In genomic region chr3:105052171-105052936, GRCm38 (mm10) we compare ENCODE assay signal across 8 mouse cellular contexts. TPM values are rescaled to one million over a fixed set of nuclear protein-coding genes. Genes with fewer than 3 reads are reported as not detected.
DNase-seq lines count a peak whose midpoint lies in the region; ATAC-seq and TF ChIP-seq lines count a peak whose summit lies in the region.
"Had no signal": no experiment of that assay in that cellular context is flagged by ENCODE, and none has a peak within 500 bp of the region (broad histone marks: within the 10 kb centered on the region; RNA-seq: fewer than 3 reads in every experiment).

No protein-coding gene starts in this region.

- peak overlapping the region; percentile 88 for H3K9ac ChIP-seq in lung, postnatal 0 days (replicated peaks; ENCODE audit: low read depth)
- peak overlapping the region; percentile 85 for H3K9ac ChIP-seq in embryonic facial prominence, embryonic 12.5 days
- H3K9ac ChIP-seq in limb, embryonic 11.5 days (ENCODE audit: low read length) = peak overlapping the region; percentile 84

- H3K27me3 ChIP-seq in lung, postnatal 0 days (replicated peaks; ENCODE audit: insufficient read depth, low read length) = no peaks in the 10 kb centered on the region
- H3K27me3 ChIP-seq in embryonic facial prominence, embryonic 12.5 days = no peaks in the 10 kb centered on the region
- no peaks in the 10 kb centered on the region for H3K27me3 ChIP-seq in limb, embryonic 11.5 days (ENCODE audit: control insufficient read depth, insufficient read depth, low read length)

- WGBS in lung, postnatal 0 days = 2% methylated on average over 32 of the region's 37 CpGs
- WGBS in embryonic facial prominence, embryonic 12.5 days = under 1% methylated on average over 37 of the region's 37 CpGs
- WGBS in limb, embryonic 11.5 days = under 1% methylated on average over 33 of the region's 37 CpGs
- under 1% methylated on average over 37 of the region's 37 CpGs for WGBS in olfactory bulb, adult 2 months

- peak overlapping the region; percentile 90 for H3K27ac ChIP-seq in lung, postnatal 0 days (ENCODE audit: low read length)
- H3K27ac ChIP-seq in embryonic facial prominence, embryonic 12.5 days = peak overlapping the region; percentile 87
- peak overlapping the region; percentile 57; the same call in 1 of the 2 replicates for H3K27ac ChIP-seq in limb, embryonic 11.5 days (replicated peaks; ENCODE audit: low read depth, low read length)
- peak overlapping the region; percentile 80 for H3K27ac ChIP-seq in olfactory bulb, adult 2 months (ENCODE audit: insufficient read depth, low read depth, low read length)

- TF ChIP-seq CTCF in lung, postnatal 0 days (IDR thresholded peaks at IDR 0.05) = no peak
- TF ChIP-seq CTCF in olfactory bulb, adult 2 months (IDR thresholded peaks at IDR 0.05; ENCODE audit: insufficient read depth, low read depth, low read length) = no peak

- TF ChIP-seq EP300 in lung, postnatal 0 days (IDR thresholded peaks at IDR 0.05) = 0 out of 2 replicates have a peak, but pooled peaks have one; percentile 15

- ATAC-seq in lung, postnatal 0 days = peak; percentile 18
- peak; percentile 50 for ATAC-seq in embryonic facial prominence, embryonic 12.5 days (ENCODE audit: insufficient number of reproducible peaks, insufficient read depth, low FRiP score, low TSS enrichment)
- ATAC-seq in limb, embryonic 11.5 days (ENCODE audit: insufficient number of reproducible peaks, low FRiP score, low TSS enrichment, low read depth) = peak; percentile 62

- peak overlapping the region; percentile 70 for H3K4me2 ChIP-seq in lung, postnatal 0 days (replicated peaks; ENCODE audit: low read depth, low read length)
- peak overlapping the region; percentile 72 for H3K4me2 ChIP-seq in embryonic facial prominence, embryonic 12.5 days (replicated peaks)
- peak overlapping the region; percentile 83 for H3K4me2 ChIP-seq in limb, embryonic 11.5 days (ENCODE audit: low read depth, severe bottlenecking)

- peaks cover 20% of the 10 kb centered on the region; the same call in 1 of the 2 replicates for H3K4me1 ChIP-seq in lung, postnatal 0 days (ENCODE audit: insufficient read depth, low read depth, low read length)
- peaks cover 25% of the 10 kb centered on the region; the same call in 1 of the 2 replicates for H3K4me1 ChIP-seq in embryonic facial prominence, embryonic 12.5 days
- H3K4me1 ChIP-seq in limb, embryonic 11.5 days (ENCODE audit: control insufficient read depth, insufficient read depth, low read length) = peaks cover 15% of the 10 kb centered on the region
- H3K4me1 ChIP-seq in olfactory bulb, adult 2 months (ENCODE audit: control insufficient read depth, insufficient read depth, low read length) = peaks cover 12% of the 10 kb centered on the region; the same call in 1 of the 2 replicates

- peak overlapping the region; percentile 93 for H3K4me3 ChIP-seq in lung, postnatal 0 days (ENCODE audit: low read depth, low read length)
- peak overlapping the region; percentile 87 for H3K4me3 ChIP-seq in embryonic facial prominence, embryonic 12.5 days
- H3K4me3 ChIP-seq in limb, embryonic 11.5 days (ENCODE audit: low read depth, low read length) = peak overlapping the region; percentile 89
- peak overlapping the region; percentile 100 for H3K4me3 ChIP-seq in olfactory bulb, adult 2 months (ENCODE audit: insufficient read depth, low read depth, low read length)

- TF ChIP-seq POLR2A in olfactory bulb, adult 2 months (IDR thresholded peaks at IDR 0.05; ENCODE audit: insufficient read depth, low read depth, low read length) = peak; percentile 90

- no peaks in the 10 kb centered on the region for H3K9me3 ChIP-seq in lung, postnatal 0 days (ENCODE audit: low read length)
- no peaks in the 10 kb centered on the region for H3K9me3 ChIP-seq in embryonic facial prominence, embryonic 12.5 days
- H3K9me3 ChIP-seq in limb, embryonic 11.5 days (ENCODE audit: control insufficient read depth, low read length) = no peaks in the 10 kb centered on the region

- no peaks in the 10 kb centered on the region for H3K36me3 ChIP-seq in lung, postnatal 0 days (ENCODE audit: insufficient read depth, low read length)
- H3K36me3 ChIP-seq in embryonic facial prominence, embryonic 12.5 days = no peaks in the 10 kb centered on the region
- peaks cover 3% of the 10 kb centered on the region; the same call in 1 of the 2 replicates for H3K36me3 ChIP-seq in limb, embryonic 11.5 days (ENCODE audit: control insufficient read depth, insufficient read depth, low read length)

- DNase-seq in lung, postnatal 0 days (ENCODE audit: low spot score) = peak; percentile 37
- DNase-seq in lung, postnatal 36 days = no peak
- DNase-seq in limb, embryonic 11.5 days (ENCODE audit: low spot score) = no peak
- DNase-seq in spleen, postnatal 14 days (ENCODE audit: low spot score in 2 of 2) = no peak
- no peak for DNase-seq in gastrocnemius, adult 18-20 months (ENCODE audit: low spot score)

RNA-seq across cellular contexts. Expression of gene Cttnbp2nl, which starts 0.6 kb away (rescaled TPM):
- 70.4 and 82.1 TPM in 2 replicates for polyA plus RNA-seq in lung, postnatal 0 days (2015; fragmentation: Nextera tagmentation; extraction: Ambion mirVana)
- polyA plus RNA-seq in embryonic facial prominence, embryonic 12.5 days (2016; fragmentation: Nextera tagmentation; extraction: Ambion mirVana) = 43.6 and 49.9 TPM in 2 replicates
- polyA plus RNA-seq in limb, embryonic 11.5 days (2014; fragmentation: Nextera tagmentation; extraction: Ambion mirVana) = 40.2 and 50.8 TPM in 2 replicates
- not detected in 2 replicates for polyA plus RNA-seq in olfactory bulb, adult 2 months (2012; ENCODE audit: insufficient read depth, insufficient read length, low replicate concordance, missing spikeins)
- total RNA-seq in gastrocnemius, adult 18-20 months (2021) = 1 to 10 TPM; 5.8 to 6.3 TPM

RNA-seq across cellular contexts. Expression of gene 4930564D02Rik, which starts 14.3 kb away (rescaled TPM):
- polyA plus RNA-seq in lung, postnatal 0 days (2015; fragmentation: Nextera tagmentation; extraction: Ambion mirVana) = not detected in 2 replicates
- polyA plus RNA-seq in embryonic facial prominence, embryonic 12.5 days (2016; fragmentation: Nextera tagmentation; extraction: Ambion mirVana) = not detected in 2 replicates
- polyA plus RNA-seq in limb, embryonic 11.5 days (2014; fragmentation: Nextera tagmentation; extraction: Ambion mirVana) = not detected in 2 replicates
- not detected in 2 replicates for polyA plus RNA-seq in olfactory bulb, adult 2 months (2012; ENCODE audit: insufficient read depth, insufficient read length, low replicate concordance, missing spikeins)
- not detected for total RNA-seq in gastrocnemius, adult 18-20 months (2021)
- total RNA-seq: layer of hippocampus, postnatal 14 days had no signal

Comparison
In these comparisons a context has a peak if more than half of its experiments do, and no peak if none do; other contexts are left out.
1. RNA of gene Cttnbp2nl, which starts 0.6 kb away (polyA plus RNA-seq): 70.4 to 82.1 TPM in lung, postnatal 0 days, 43.6 to 49.9 TPM in embryonic facial prominence, embryonic 12.5 days and 40.2 to 50.8 TPM in limb, embryonic 11.5 days; not detected in olfactory bulb, adult 2 months; every median in the first group is over 10 times any median in the second.
2. Peak in every context shown above with its lines, with median percentiles within 50 percentile points of each other: ATAC-seq, H3K27ac ChIP-seq, H3K4me2 ChIP-seq, H3K4me3 ChIP-seq and H3K9ac ChIP-seq.